Mouse (Mus musculus) hindbrain, embryonic 12.5 days (tissue): Measurements from ENCODE around the gene Usp36. TPM values are rescaled to one million over a fixed set of nuclear protein-coding genes. Genes with fewer than 3 reads are reported as not detected.
A peak's percentile ranks its signal among the peaks of the same experiment; 100 is the strongest.

Source experiments
- ATAC-seq: fragments of 200-750 bp; cut with Nextera tagmentation; 2 replicates; pipeline ENCODE4 v1.8.0; 2017; ENCODE audit warnings: moderate TSS enrichment; ENCODE audit not compliant: low FRiP score
- H3K27ac ChIP-seq: fragments of 300-500 bp; sonication (generic); 2 replicates; pipeline ENCODE4 v1.5.1; 2016; ENCODE audit warnings: mild to moderate bottlenecking
- H3K27me3 ChIP-seq: fragments of 300-500 bp; sonication (generic); 2 replicates; pipeline ENCODE4 v1.6.1; 2016; ENCODE audit warnings: mild to moderate bottlenecking
- H3K36me3 ChIP-seq: fragments of 300-500 bp; sonication (generic); 2 replicates; pipeline ENCODE4 v1.6.1; 2016; ENCODE audit warnings: mild to moderate bottlenecking
- H3K4me1 ChIP-seq: fragments of 300-500 bp; sonication (generic); 2 replicates; pipeline ENCODE4 v1.6.1; 2016
- H3K4me2 ChIP-seq: fragments of 300-500 bp; sonication (generic); replicated peaks from 2 replicates; pipeline ENCODE4 v1.6.1; 2016; ENCODE audit warnings: mild to moderate bottlenecking
- H3K4me3 ChIP-seq: fragments of 300-500 bp; sonication (generic); 2 replicates; pipeline ENCODE4 v1.5.1; 2016; ENCODE audit warnings: mild to moderate bottlenecking
- H3K9ac ChIP-seq: fragments of 300-500 bp; sonication (generic); 2 replicates; pipeline ENCODE4 v1.6.1; 2016; ENCODE audit warnings: mild to moderate bottlenecking, moderate library complexity
- H3K9me3 ChIP-seq: fragments of 300-500 bp; sonication (generic); replicated peaks from 2 replicates; pipeline ENCODE4 v1.6.1; 2016; ENCODE audit warnings: mild to moderate bottlenecking
- WGBS: fragments of 180-500 bp; shearing (Covaris S2); methylation state at CpG from one replicate; pipeline ENCODE4 v1.1.7; 2016; 5-methylcytosine and 5-hydroxymethylcytosine counted together
- polyA plus RNA-seq: library from polyadenylated mRNA; unstranded; fragments of >200 nt; fragmentation: Nextera tagmentation; extraction: Ambion mirVana; gene quantifications from 2 replicates; pipeline ENCODE4 v1.2.1, GENCODE M21; 2016

The Usp36 gene
- polyA plus RNA-seq, 1 experiment from 2014 or later: 19.9 TPM

DNA sequence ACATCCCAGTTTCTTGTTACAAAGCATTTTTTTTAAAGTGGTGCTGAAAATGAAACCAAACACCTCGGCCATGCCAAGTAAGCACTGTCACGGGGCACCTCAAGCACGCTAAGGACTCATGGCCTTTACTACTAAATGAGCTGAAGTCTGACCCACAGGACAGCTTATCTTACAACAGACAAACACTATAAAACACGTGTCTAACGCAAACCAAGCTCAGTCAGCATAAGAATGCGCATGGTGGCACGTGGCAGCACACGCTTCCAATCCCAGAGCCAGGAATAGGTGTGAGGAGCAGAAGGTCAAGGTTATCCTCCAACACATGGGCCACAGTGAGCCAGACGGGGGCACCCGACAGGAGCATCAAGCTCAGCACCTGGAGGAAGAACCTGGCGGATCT is 24.4 kb downstream of the Usp36 start:
- Histone ChIP-seq H3K27ac (no peak overlapping the region), H3K36me3 (peaks cover 94% of the 10 kb centered on the region), H3K4me1 (no peaks in the 10 kb centered on the region), H3K4me3 (no peak overlapping the region), H3K27me3 (no peaks in the 10 kb centered on the region), H3K4me2 (no peak overlapping the region), H3K9me3 (no peaks in the 10 kb centered on the region), H3K9ac (no peak overlapping the region)
- WGBS: 95% methylated on average over 11 of the region's 11 CpGs
- ATAC-seq: no peak

DNA sequence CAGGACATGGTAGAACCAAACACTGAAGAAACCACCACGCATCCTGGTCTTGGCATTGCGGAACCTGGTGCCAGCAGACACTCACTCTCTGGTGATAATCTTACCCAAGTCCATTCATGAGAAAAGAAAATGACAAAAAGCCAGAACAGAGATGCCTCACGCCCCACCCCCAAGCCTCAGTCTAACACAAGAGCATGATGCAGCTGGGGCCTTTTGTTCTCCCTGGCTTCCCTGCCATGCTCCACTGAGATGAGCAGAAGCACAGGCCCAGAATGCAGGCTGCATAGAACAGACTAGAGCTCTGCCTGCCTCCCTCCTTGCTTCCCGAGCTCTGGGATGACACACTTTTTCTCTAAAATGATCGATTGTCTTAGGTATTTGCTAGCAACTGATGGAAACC is 26.9 kb downstream of the Usp36 start:
- Histone ChIP-seq H3K36me3 (peaks cover 96% of the 10 kb centered on the region), H3K4me1 (no peaks in the 10 kb centered on the region), H3K27me3 (no peaks in the 10 kb centered on the region), H3K4me3 (no peak overlapping the region), H3K4me2 (no peak overlapping the region), H3K9ac (no peak overlapping the region), H3K27ac (no peak overlapping the region), H3K9me3 (no peaks in the 10 kb centered on the region)
- no peak for ATAC-seq
- 86% methylated on average over 5 of the region's 5 CpGs for WGBS

- H3K27me3 ChIP-seq: no peaks in the 10 kb centered on the region
- H3K9ac ChIP-seq: no peak overlapping the region
- 97% methylated on average over 8 of the region's 8 CpGs for WGBS
- peaks cover 92% of the 10 kb centered on the region for H3K36me3 ChIP-seq
- H3K4me1 ChIP-seq: no peaks in the 10 kb centered on the region
- H3K4me3 ChIP-seq: no peak overlapping the region
- no peaks in the 10 kb centered on the region for H3K9me3 ChIP-seq
- no peak for ATAC-seq
- no peak overlapping the region for H3K4me2 ChIP-seq
- no peak overlapping the region for H3K27ac ChIP-seq
These were observed 30.0 kb downstream of the Usp36 start for GRCm38 (mm10) chr11:118260081-118260480.

DNA sequence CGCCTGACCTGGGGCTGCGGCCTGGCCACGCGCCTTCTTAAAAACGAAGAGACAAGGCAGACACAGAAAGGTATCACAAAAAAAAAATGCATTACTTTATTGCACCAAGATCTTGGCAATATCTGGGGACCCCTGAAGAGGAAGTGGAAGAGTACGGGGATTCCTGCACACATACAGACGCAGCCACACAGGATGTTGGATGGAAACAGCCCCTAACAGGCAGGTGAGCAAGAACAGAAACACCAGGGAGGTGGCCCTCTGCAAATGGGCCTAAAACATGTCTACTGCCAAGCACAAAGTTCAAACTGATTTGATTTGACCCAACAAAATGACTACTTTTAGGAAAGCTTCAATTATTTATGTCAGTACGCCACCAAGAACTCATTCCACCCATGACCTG is 30.5 kb downstream of the Usp36 start:
- Histone ChIP-seq H3K36me3 (peaks cover 87% of the 10 kb centered on the region), H3K27ac (no peak overlapping the region), H3K4me1 (peaks cover 3% of the 10 kb centered on the region; the same call in 1 of the 2 replicates), H3K9me3 (no peaks in the 10 kb centered on the region), H3K9ac (no peak overlapping the region), H3K4me2 (no peak overlapping the region), H3K4me3 (no peak overlapping the region), H3K27me3 (no peaks in the 10 kb centered on the region)
- WGBS: 95% methylated on average over 8 of the region's 8 CpGs
- ATAC-seq: no peak

GRCm38 (mm10) chr11:118256371-118256770 is 33.7 kb downstream of the Usp36 start:
- no peak overlapping the region for H3K4me2 ChIP-seq
- WGBS: 92% methylated on average over 7 of the region's 7 CpGs

DNA sequence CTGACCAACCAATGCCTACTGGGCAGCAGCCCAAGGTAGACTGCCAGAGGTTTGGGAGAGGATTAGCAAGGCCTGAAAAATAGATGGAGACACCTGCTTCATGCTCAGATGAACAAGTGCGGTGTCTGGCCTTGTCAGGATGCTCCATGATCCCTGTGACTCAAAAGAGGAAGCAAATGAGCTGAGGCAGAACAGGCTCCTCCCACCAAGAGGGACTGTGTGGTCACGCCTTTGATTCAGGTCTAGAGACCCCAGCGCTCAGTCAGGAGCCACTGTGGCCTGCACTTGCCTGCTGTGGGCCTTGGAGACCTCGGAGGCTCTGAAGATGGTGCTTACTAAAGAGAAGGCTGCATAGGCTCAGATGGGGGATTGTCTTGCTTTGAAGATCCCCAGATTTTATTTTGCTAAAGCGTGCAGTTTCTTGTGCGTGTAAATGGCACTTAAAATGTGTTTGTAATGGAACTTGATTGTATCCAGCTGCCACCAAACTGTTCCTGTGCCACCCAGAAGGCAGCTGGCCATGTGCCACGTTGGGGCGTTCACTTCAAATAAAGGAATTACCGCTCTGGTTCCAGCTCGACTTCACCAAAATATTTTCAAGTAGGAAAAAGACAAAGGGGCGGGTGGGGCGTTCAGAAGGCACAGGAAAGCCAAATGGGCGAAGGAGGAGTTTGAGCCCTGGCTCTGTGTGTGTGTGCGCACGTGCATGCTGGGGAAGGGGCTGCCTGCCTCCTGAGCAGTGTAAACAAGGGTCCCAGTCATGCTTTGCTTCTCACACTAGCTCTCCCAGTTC is 35.7 kb downstream of the Usp36 start:
- Histone ChIP-seq H3K27me3 (peaks cover 2% of the 10 kb centered on the region; the same call in 1 of the 2 replicates), H3K9ac (no peak overlapping the region), H3K36me3 (peaks cover 34% of the 10 kb centered on the region), H3K4me3 (no peak overlapping the region), H3K4me2 (no peak overlapping the region), H3K9me3 (no peaks in the 10 kb centered on the region), H3K4me1 (peaks cover 12% of the 10 kb centered on the region), H3K27ac (peak overlapping the region; percentile 36)
- ATAC-seq: peak; percentile 66
- WGBS: 59% methylated on average over 15 of the region's 15 CpGs

More at GRCm38 (mm10) chr11:118256371-118256770, 33.7 kb downstream of the Usp36 start:
- Histone ChIP-seq H3K4me1 (peaks cover 12% of the 10 kb centered on the region), H3K27ac (no peak overlapping the region), H3K27me3 (peaks cover 2% of the 10 kb centered on the region; the same call in 1 of the 2 replicates), H3K9me3 (no peaks in the 10 kb centered on the region), H3K4me3 (no peak overlapping the region), H3K36me3 (peaks cover 55% of the 10 kb centered on the region), H3K9ac (no peak overlapping the region)
- ATAC-seq: no peak

GRCm38 (mm10) chr11:118253447-118254158 is 36.4 kb downstream of the Usp36 start:
- Histone ChIP-seq H3K4me2 (no peak overlapping the region), H3K27ac (no peak overlapping the region), H3K36me3 (peaks cover 27% of the 10 kb centered on the region), H3K4me3 (no peak overlapping the region), H3K9ac (no peak overlapping the region), H3K27me3 (peaks cover 2% of the 10 kb centered on the region; the same call in 1 of the 2 replicates), H3K9me3 (no peaks in the 10 kb centered on the region), H3K4me1 (peaks cover 18% of the 10 kb centered on the region)
- 89% methylated on average over 7 of the region's 7 CpGs for WGBS
- ATAC-seq: no peak

DNA sequence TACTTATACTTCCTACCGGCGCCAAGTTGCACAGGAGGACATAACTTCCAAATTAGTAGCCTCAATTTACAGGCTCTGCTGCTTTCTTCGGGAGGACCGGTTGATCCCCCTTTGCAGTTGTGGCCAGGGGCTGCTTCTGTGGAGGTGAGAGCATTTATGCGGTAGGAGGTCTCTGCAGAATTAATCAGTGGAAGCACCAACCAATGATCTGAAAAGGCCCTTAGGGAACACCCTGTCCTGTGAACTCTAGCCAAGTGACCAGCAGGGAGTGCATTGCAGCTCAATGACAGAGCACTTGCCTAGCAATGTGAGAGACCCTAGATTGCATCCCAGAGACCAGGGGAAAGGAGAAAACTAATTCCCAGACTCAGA is 41.0 kb downstream of the Usp36 start:
- ATAC-seq: peak; percentile 17; the same call in 1 of the 2 replicates
- Histone ChIP-seq H3K9me3 (no peaks in the 10 kb centered on the region), H3K4me1 (peaks cover 23% of the 10 kb centered on the region), H3K27ac (peak overlapping the region; percentile 46), H3K4me2 (peak overlapping the region; percentile 92), H3K9ac (0 out of 2 replicates have a peak overlapping the region, but pooled peaks have one; percentile 23), H3K4me3 (peak overlapping the region; percentile 82), H3K36me3 (no peaks in the 10 kb centered on the region), H3K27me3 (peaks cover 2% of the 10 kb centered on the region; the same call in 1 of the 2 replicates)
- WGBS: 2% methylated on average over 5 of the region's 5 CpGs

- WGBS: under 1% methylated on average over 78 of the region's 86 CpGs
- Histone ChIP-seq H3K36me3 (no peaks in the 10 kb centered on the region), H3K4me2 (peak within 1 kb of the TSS; percentile 92), H3K4me3 (peak within 1 kb of the TSS; percentile 82), H3K27me3 (peaks cover 2% of the 10 kb centered on the region; the same call in 1 of the 2 replicates), H3K27ac (peak within 1 kb of the TSS; percentile 55), H3K9me3 (no peaks in the 10 kb centered on the region), H3K4me1 (peaks cover 21% of the 10 kb centered on the region), H3K9ac (peak within 1 kb of the TSS; percentile 86)
- peak; percentile 94 for ATAC-seq
These were observed 41.7 kb downstream of the Usp36 start, which contains the start of gene Cyth1 for GRCm38 (mm10) chr11:118248150-118249011. Cyth1 (minus strand) TSS chr11:118248592.

DNA sequence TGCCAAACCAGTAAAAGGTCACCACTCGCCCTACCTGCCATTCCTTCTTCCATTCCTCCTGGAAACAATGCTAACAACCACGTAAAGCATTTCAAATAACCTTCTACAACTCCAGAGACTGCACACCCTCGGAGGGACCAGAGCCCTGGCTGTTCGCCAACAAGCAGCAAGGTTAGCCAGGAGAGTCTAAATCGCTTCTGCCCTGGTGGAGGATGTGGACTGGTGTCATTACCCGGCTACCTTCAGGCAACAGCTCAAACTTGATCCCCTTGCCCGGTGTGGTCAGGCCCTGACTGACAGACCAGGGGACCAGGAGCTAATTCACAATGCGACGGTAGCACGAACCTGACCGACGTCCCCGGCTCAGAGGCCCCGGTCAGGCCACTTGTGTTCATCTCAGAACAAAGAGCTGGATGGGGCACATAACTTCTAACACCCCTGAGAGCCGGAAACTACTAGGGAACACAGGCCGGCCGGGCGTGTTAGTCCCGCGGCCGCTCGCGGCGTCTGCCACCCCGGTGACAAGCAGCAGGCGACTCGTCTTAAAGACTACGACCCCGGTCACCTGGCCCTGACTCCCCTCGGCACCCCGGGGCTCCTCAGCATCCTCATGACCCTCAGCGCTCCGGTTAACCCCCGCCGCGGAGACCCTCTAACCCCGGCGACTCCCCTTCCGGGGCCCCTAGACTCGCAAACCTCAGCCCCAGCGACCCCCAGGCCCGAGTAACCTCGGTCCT is 42.5 kb downstream of the Usp36 start:
- 2% methylated on average over 43 of the region's 43 CpGs for WGBS

DNA sequence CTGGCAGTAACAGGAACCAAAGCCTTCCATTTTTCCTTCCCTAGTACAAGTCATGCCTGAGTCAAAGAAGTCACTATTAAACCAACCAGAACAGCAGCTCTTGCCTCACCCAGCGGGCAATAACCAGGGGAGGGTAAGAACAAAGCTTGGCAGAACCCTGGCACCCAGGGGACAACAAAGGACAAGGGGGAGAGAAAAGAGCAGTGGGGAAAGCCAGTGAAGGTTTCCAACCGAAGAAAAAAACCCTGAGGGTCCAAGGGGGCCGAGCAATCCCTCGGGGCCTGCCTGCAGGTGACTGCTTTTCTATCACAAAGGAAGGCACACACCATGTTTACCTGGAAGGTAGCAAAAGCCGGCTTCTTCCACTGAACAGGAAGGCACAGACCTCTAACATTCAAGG is 43.3 kb downstream of the Usp36 start:
- peak overlapping the region; percentile 82 for H3K4me3 ChIP-seq
- H3K36me3 ChIP-seq: no peaks in the 10 kb centered on the region
- peak overlapping the region; percentile 92 for H3K4me2 ChIP-seq
- H3K27me3 ChIP-seq: peaks cover 2% of the 10 kb centered on the region; the same call in 1 of the 2 replicates
- ATAC-seq: no peak
- H3K27ac ChIP-seq: no peak overlapping the region
- H3K9ac ChIP-seq: peak overlapping the region; percentile 86
- H3K9me3 ChIP-seq: no peaks in the 10 kb centered on the region
- H3K4me1 ChIP-seq: peaks cover 34% of the 10 kb centered on the region
- WGBS: 63% methylated on average over 5 of the region's 5 CpGs

More for the DNA sequence above, 42.5 kb downstream of the Usp36 start:
- ATAC-seq: peak; percentile 18; the same call in 1 of the 2 replicates
- Histone ChIP-seq H3K4me3 (peak overlapping the region; percentile 82), H3K4me2 (peak overlapping the region; percentile 92), H3K27ac (peak overlapping the region; percentile 55; the same call in 1 of the 2 replicates), H3K36me3 (no peaks in the 10 kb centered on the region), H3K9ac (peak overlapping the region; percentile 86), H3K27me3 (peaks cover 2% of the 10 kb centered on the region; the same call in 1 of the 2 replicates), H3K9me3 (no peaks in the 10 kb centered on the region), H3K4me1 (peaks cover 26% of the 10 kb centered on the region)
